Mouse (Mus musculus): ENCODE data around the gene Neurod1.

The Neurod1 gene

DNA sequence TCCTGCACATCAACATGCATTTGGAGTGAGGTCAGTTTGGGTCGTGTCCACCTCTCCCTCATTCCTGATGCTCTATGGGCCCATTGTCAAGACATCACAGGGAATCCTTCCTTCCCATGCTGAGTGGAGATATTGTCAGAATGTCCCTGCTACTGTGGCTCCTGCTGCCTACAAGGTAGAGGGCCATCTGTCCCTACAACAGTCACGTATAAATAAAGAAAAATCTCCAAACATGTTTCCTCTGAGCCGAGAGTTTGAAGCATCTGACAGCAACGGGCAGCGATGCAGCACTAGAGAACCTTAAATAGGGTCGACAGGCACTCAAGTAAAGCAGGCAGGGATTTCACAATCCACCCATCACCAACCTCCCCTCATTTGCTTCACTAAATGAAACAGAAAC, 13.6 kb downstream of the Neurod1 start:
- DNase-seq, result peak; percentile 86 to 93

DNA sequence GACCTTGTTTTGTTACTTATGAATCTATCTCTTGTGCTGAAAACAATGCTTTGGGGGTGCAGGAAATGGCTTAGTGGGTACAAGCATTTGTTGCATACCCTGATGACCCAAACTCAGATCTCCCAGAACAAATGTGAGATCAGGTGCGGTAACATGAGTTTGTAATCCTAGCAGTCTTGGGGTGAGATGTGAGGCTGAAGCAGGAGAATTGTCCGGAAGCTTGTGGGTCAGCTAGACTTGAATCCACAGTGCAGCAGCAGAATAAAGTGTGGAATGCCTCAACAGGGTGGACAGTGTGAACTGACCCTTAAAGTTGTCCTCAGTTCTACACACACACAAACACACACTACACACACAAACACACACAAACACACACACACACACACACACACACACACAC, 14.3 kb downstream of the Neurod1 start:
- peak; percentile 17 to 44 for DNase-seq

DNA sequence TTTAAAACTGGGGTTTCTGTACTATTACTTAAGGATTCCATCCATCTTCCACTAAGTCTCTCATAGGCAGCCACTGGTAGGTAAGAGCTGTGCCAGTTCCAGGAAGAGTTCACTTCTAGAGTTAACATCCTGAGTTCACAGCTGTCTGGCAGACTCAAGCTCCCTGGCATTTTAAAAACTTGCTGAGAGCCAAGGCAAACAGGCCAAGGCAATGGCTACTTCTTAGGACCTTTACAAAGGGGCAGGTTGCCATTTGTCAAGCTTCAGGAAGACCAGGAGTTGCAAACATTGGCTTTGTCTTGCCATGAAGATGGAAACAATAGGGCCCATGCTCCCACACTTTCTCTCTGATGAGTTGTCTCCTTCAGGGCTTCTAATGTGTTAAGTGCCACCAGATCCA, 26.5 kb downstream of the Neurod1 start:
- no peak for DNase-seq

DNA sequence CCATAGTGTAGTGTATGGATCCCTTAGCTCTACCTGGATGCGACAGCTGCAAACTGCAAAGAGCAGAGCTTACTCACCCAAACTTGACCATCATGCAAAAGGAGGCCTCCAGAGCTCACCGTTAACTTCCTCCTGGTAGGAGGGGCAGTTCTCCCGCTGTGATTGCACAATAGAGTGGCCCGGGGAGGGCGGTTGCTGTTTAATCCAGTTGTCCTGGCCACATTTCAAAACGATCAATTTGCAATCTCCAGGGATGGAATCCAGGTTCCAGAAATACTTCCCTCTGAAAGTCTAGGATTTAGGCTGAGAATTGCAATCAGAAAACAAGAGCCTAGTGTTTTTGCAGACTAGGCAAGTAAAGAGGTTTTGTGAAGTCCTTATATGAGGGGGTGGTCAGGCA, 26.9 kb downstream of the Neurod1 start:
- no peak for DNase-seq

DNA sequence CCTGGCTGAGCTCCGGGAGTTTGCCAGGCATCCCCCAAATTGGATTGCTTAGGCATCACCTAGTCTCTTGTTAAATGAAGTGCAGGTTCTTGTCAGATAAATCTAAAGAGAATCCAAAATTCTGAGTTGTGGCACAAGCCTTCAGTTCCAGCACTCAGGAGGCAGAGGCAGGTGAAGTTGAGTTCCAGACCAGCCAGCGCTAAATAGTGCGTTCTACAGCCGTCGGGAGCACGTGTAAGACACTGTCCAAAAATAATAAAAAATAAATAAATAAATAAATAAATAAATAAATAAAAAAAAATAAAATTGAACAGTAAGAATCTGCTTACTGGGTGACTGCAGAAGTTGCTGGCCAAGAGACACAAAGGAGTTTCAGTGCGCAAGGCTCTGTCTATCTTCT, 27.4 kb downstream of the Neurod1 start:
- no peak for DNase-seq

DNA sequence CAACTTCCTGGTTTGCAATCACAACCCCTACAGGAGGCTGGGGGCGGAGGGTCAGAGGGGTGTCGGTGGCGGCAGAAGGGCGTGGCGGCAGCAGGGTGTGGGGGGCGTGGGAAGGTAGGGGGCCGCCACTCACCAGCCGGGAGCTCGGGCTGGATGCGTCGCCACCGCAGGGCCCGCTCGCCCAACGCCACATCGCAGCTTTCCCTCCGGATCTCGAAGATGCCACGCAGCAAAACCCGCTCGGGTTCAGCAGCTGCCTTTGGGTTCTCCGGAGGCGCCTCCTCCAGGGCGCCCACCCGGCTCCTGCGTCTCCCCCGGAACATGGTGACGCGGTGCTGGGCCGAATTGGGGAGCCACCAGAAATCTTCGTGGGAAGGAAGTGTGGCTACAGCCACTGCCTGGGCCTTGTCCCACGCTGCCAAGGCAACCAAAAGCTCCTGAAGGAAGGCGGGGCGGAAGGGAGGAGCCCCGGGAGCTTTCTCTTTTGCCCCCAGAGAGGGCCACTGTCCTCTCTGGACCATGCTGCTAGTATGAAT, 27.9 kb downstream of the Neurod1 start:
- DNase-seq, result peak; percentile 59 to 60

DNA sequence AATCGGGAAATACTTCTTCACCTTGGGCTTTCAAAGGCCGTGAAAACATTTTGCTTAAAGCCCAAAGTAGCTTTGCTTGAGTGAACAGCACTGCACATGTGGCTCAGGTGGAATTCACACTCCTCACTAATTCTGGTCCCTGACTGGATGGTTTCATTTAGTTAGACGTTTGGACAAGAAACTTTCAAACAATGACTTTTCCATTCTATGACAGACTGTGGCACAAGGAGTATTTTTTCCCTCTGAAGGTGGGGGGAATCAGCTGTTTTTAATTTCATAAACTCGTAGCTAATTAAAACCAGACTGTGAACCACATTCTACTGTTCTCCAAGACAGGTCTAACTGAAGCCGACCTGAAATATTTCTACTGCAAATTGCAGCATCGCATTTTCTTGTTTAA, 28.5 kb downstream of the Neurod1 start:
- no peak for DNase-seq

DNA sequence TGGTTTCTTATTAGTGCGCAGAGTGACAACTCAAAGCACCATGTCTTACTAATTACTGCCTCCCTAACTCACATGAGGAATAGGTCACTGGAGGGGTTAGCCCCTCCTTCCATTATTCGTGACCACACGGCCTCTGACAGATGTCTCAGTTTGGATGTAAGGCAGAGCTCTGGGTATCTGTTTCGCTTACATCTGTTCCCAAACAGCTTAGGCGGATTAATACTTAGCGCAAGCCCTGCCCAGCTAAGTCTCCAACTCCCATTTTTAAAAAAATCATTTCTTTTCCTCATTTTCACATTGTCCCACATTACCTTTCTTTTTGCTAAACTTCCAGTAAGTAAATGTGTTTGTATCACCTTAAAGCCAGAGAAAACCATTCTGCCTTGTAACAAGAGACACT, 34.9 kb downstream of the Neurod1 start:
- DNase-seq, result no peak

DNA sequence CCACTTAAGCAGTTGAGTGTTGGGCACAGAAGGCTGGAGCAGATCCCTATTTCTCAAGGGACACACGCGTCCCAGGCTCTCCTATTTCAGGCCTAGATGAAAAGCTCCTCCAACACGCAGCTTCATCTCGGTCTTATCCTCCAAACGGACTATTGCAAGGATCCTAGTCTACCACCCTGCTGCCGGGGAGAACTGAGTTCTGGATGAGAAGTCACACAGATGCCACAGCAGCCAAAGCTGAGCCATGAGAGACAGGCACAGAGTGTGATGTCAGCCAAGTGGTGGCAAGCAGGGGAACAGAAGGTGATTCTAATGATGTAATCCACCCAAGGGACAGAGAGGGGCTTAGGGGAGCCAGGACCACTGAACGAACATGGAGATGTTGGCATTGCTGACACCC, 42.0 kb downstream of the Neurod1 start:
- DNase-seq, result peak; percentile 73 to 77

DNA sequence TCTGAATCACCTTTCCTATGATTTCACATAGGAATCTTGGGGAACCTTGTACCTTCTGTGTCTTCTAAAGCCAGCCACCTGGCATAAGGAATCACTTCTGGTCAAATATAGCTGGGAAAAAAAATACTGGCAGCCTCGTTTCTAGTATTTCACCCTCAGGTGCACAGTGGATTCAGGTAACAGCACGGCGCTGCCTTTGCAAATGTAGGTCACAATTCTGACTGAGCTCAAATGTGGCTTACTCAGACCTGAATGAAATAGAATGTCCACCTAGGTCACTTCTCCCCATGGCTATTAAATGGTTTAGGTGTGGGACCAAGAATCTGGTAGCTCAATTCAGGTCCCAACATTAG, 45.7 kb downstream of the Neurod1 start:
- DNase-seq, result peak; percentile 68 to 79

DNA sequence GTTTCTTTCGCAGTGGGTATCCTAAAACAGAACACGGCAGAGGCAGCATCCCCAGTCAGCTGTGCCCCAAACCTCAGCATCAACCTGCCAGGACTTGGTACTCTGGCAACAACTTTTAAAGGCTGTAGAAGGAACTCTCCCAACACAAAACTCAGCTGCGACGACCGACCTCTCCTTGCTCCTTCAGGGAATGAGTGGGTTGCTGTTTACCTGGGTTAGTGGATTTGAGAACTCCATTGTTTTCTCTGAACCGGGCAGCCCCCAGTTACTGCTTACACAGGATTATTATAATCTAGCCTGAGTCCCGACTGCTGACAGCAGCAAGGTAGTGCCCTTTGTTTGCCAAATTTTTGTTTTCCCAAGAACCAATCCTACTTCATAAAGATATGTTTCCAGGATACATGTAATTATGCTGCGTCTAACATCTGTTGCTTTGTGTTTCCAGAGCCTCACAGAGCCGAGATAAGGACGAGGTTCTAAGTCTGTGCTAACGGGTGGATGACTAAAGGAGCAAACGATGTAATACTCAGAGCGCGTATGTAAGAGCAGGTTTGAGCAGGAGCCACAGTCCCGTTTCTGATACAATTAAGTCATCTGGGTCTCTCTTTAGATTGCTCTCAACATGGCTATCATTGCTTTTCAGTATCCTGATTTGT, 46.2 kb downstream of the Neurod1 start:
- DNase-seq, result peak; percentile 33 to 46

DNA sequence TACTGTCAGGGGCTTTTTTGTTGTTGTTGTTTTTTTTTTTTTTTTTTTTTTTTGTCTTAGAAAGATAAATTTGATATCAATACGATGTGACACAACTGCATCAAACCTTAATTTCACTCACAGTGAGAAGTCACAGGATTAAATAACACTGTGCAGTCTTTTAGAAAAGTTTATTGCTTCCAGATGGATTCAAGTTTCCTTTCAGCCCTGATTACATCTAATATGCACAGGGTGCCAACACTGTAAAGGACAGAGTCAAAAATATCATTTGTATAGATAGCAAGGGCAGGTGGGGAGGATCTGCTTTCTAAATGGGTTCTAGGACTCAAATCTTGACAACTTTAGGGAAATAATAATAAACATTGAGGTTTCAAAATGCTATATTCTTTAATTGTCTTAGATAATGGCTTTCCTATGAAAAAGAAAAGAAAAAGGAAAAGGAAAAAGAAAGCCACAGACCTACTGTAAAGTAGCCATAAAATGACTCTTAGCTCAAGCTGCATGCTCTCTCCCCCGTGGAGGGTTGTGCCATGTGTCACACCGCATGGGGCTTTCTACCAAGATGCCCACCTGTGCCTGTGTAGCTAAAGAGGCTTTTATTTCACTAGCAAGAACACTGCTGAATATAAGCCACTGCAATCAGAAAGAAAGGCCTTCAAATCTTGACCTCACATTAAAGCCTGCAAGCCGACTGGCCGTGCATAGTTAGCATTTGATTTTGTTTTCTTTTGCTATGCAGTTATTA, 50.7 kb downstream of the Neurod1 start:
- peak; percentile 82 to 92 for DNase-seq

Data from cerebellum, postnatal 14 days (tissue).